Mouse (Mus musculus): Measurements from ENCODE around the gene Fhit. TPM values are rescaled to one million over a fixed set of nuclear protein-coding genes. Genes with fewer than 3 reads are reported as not detected.
A peak's percentile ranks its signal among the peaks of the same experiment; 100 is the strongest.

The Fhit gene
- polyA plus RNA-seq, 1 experiment from 2014 or later = 6.9 TPM

DNA sequence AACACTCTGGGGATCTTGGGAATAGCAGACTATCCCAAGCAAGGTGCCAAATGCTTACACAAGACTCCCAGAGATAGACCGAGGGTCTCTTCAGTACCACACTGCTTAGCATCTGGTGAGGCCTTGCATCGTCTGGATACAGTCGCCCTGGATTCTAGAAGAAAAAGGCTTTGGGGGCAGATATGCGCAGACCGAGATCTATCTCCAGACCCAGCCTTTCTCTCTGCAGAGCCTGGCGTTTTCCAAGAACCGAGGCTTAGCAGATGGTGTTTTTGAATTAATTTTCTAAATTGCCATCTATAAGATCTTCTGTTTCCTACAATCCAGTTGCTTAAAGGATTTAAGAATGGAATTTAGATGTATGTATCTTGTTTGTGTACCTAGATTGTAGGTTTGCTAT, 1515.6 kb downstream of the Fhit start:
- Histone ChIP-seq H3K36me3 (ENCODE audit: control insufficient read depth, insufficient read depth, low read length) (no peaks in the 10 kb centered on the region), H3K9ac (replicated peaks; ENCODE audit: low read depth, low read length) (no peak overlapping the region), H3K27ac (ENCODE audit: low read depth, low read length) (no peak overlapping the region), H3K4me1 (ENCODE audit: control insufficient read depth, insufficient read depth, low read length) (peaks cover 9% of the 10 kb centered on the region; the same call in 1 of the 2 replicates), H3K27me3 (ENCODE audit: control insufficient read depth, insufficient read depth, low read length) (no peaks in the 10 kb centered on the region), H3K9me3 (ENCODE audit: control insufficient read depth, low read length) (no peaks in the 10 kb centered on the region), H3K4me3 (ENCODE audit: low read depth, low read length) (no peak overlapping the region), H3K4me2 (ENCODE audit: low read depth, low read length) (no peak overlapping the region)
- WGBS = 87% methylated on average over 7 of the region's 7 CpGs
- no peak for ATAC-seq (ENCODE audit: low read depth)

DNA sequence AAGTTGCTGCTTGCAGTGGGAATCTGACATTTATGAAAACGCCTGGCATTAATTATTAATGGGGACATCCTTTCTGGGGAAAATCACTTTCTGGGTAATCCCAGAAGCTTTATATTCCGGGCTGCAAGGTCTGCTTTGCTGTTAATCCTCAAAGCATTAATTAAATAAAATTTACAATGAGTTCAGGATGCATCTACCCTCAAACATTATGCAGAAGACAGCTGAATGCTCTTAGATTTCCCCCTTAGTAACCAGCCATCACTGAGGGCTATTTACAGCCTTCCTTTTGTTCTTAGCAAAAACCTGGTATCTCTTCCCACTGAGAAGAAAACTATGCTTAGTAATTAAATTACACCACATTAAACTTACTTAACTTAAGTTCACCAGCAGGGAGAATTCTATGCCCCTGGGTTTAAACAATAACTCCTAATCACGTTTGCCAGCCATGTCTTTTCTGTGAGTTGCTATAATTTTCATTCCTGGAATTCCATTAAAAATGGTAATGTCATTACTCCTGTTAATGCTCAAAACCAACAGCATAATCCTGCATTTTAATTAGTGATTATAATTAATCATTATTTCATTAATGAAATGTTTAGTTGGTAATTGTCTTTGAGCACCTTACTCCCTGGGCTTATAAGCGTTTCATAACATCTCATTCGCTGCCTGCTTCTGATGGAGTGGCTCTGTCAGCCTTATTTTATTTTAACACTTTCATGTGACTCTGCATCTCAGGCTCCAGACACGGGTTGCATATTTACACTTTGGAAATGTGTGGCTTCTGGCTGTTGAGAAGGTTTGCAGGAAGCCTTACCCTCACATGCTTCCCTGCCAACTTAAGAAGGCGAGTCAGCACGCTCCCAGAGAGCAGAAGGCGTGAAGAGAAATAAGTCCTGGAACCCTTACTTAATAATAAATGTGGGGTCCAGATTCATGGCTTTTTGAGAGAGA, 1517.3 kb downstream of the Fhit start:
- Histone ChIP-seq H3K9ac (replicated peaks; ENCODE audit: low read depth, low read length) (no peak overlapping the region), H3K27ac (ENCODE audit: low read depth, low read length) (no peak overlapping the region), H3K4me2 (ENCODE audit: low read depth, low read length) (no peak overlapping the region), H3K27me3 (ENCODE audit: control insufficient read depth, insufficient read depth, low read length) (no peaks in the 10 kb centered on the region), H3K4me1 (ENCODE audit: control insufficient read depth, insufficient read depth, low read length) (peaks cover 9% of the 10 kb centered on the region; the same call in 1 of the 2 replicates), H3K4me3 (ENCODE audit: low read depth, low read length) (no peak overlapping the region), H3K9me3 (ENCODE audit: control insufficient read depth, low read length) (no peaks in the 10 kb centered on the region), H3K36me3 (ENCODE audit: control insufficient read depth, insufficient read depth, low read length) (no peaks in the 10 kb centered on the region)
- 31% methylated on average over 9 of the region's 9 CpGs for WGBS
- peak; percentile 47; the same call in 1 of the 2 replicates for ATAC-seq (ENCODE audit: low read depth)

DNA sequence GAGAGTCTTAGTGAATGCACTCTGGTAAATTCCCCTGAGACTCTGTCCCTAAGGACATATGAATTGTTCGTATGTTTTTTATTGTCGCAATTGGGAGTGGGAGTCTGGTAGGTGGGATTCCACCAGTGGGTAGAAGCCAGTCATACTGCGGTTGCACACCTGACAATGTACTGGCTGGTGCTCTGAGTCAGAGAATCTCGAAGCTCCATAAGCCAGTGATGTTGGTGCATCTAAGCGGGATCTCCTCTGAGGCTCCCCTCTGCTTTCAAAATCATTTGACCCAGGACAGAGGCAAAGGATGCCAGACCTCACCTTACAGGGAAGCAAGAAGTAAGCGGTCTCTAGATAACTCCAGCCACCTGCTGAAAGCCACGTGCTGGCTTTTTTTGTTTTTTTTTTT, 1518.1 kb downstream of the Fhit start:
- Histone ChIP-seq H3K36me3 (ENCODE audit: control insufficient read depth, insufficient read depth, low read length) (no peaks in the 10 kb centered on the region), H3K27ac (ENCODE audit: low read depth, low read length) (no peak overlapping the region), H3K4me3 (ENCODE audit: low read depth, low read length) (no peak overlapping the region), H3K9ac (replicated peaks; ENCODE audit: low read depth, low read length) (no peak overlapping the region), H3K9me3 (ENCODE audit: control insufficient read depth, low read length) (no peaks in the 10 kb centered on the region), H3K27me3 (ENCODE audit: control insufficient read depth, insufficient read depth, low read length) (no peaks in the 10 kb centered on the region), H3K4me1 (ENCODE audit: control insufficient read depth, insufficient read depth, low read length) (peaks cover 9% of the 10 kb centered on the region; the same call in 1 of the 2 replicates), H3K4me2 (ENCODE audit: low read depth, low read length) (no peak overlapping the region)
- 49% methylated on average over 7 of the region's 7 CpGs for WGBS
- 0 out of 2 replicates have a peak, but pooled peaks have one; percentile 18 for ATAC-seq (ENCODE audit: low read depth)

DNA sequence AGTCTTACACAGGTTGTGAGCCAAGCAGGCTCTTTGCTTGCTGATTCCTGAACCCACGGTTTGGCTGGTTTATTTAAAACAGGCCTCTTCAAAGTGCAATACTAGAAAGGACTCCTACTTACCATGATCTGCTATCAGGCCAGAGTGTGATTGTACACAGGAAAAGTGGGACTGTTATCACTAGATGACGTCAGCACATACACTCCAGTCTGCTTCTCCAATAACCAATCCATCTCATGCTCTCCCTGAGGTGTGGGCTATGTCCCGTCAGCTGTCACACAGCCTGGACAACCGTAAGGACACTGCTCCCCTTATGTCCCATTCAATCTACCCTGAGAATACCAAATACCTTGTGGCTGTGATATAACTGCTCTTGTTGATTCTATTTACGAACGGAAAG, 1519.2 kb downstream of the Fhit start:
- WGBS = 81% methylated on average over 6 of the region's 6 CpGs
- Histone ChIP-seq H3K27me3 (ENCODE audit: control insufficient read depth, insufficient read depth, low read length) (no peaks in the 10 kb centered on the region), H3K27ac (ENCODE audit: low read depth, low read length) (no peak overlapping the region), H3K36me3 (ENCODE audit: control insufficient read depth, insufficient read depth, low read length) (no peaks in the 10 kb centered on the region), H3K4me3 (ENCODE audit: low read depth, low read length) (no peak overlapping the region), H3K4me2 (ENCODE audit: low read depth, low read length) (no peak overlapping the region), H3K9ac (replicated peaks; ENCODE audit: low read depth, low read length) (no peak overlapping the region), H3K4me1 (ENCODE audit: control insufficient read depth, insufficient read depth, low read length) (peaks cover 9% of the 10 kb centered on the region; the same call in 1 of the 2 replicates), H3K9me3 (ENCODE audit: control insufficient read depth, low read length) (no peaks in the 10 kb centered on the region)
- no peak for ATAC-seq (ENCODE audit: low read depth)

DNA sequence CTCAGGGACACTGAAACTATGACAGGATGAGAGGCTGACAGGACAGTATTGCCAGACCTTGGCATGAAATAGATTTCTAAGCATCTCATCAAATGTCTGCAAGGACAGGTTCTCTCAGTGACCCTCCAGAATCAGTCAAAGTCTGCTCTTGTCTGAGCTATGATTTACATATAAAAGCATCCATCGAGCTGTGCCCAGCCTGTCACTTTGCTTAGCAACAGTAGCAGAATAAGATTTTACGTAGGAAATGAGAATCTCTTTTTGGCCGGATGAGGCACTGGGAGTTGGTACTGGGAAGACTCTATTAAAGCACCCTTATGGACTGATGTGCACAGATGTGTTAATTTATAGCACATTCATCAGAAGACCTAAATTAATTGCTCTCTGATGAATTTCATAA, 1519.8 kb downstream of the Fhit start:
- no peaks in the 10 kb centered on the region for H3K36me3 ChIP-seq (ENCODE audit: control insufficient read depth, insufficient read depth, low read length)
- no peak for ATAC-seq (ENCODE audit: low read depth)
- no peak overlapping the region for H3K27ac ChIP-seq (ENCODE audit: low read depth, low read length)
- 41% methylated on average over 3 of the region's 3 CpGs for WGBS
- H3K4me2 ChIP-seq (ENCODE audit: low read depth, low read length) = no peak overlapping the region
- H3K9ac ChIP-seq (replicated peaks; ENCODE audit: low read depth, low read length) = no peak overlapping the region
- no peaks in the 10 kb centered on the region for H3K9me3 ChIP-seq (ENCODE audit: control insufficient read depth, low read length)
- no peak overlapping the region for H3K4me3 ChIP-seq (ENCODE audit: low read depth, low read length)
- peaks cover 9% of the 10 kb centered on the region; the same call in 1 of the 2 replicates for H3K4me1 ChIP-seq (ENCODE audit: control insufficient read depth, insufficient read depth, low read length)
- H3K27me3 ChIP-seq (ENCODE audit: control insufficient read depth, insufficient read depth, low read length) = no peaks in the 10 kb centered on the region

DNA sequence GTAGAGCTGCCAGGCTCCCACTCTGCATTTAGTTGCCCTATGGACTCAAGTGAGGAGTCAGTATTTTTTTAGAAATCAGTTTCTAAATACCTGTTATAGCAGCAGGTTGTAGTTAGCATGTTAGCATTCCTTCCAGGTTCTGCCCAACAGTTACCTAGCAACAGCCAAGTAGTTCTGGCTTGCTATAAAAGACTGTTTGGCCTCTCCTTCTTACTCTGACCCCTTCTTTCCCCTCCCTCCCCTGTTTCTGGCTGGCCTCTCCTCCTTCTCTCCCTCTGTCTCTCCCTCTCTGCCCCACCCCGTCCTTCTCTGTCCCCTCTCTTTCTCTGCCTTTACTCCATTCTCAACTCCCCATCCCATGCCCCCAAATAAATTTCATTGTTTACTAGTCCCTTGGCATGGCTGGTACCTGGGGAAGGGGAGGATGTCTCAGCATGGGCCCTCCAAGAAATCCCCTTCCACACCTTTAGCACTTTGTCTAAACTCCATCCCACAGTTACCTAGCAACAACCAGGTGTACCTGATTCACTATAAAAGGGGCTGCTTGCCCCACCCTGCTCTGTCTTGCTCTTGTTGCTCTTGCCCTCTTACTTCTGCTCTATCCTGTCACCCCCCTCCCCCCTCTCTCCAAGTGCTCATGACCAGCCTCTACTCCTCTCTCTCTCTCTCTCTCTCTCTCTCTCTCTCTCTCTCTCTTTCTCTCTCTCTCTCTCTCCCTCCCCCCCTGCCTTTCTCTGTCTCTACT, 1527.4 kb downstream of the Fhit start:
- Histone ChIP-seq H3K4me3 (ENCODE audit: low read depth, low read length) (no peak overlapping the region), H3K9me3 (ENCODE audit: control insufficient read depth, low read length) (no peaks in the 10 kb centered on the region), H3K27ac (ENCODE audit: low read depth, low read length) (no peak overlapping the region), H3K27me3 (ENCODE audit: control insufficient read depth, insufficient read depth, low read length) (no peaks in the 10 kb centered on the region), H3K36me3 (ENCODE audit: control insufficient read depth, insufficient read depth, low read length) (no peaks in the 10 kb centered on the region), H3K4me1 (ENCODE audit: control insufficient read depth, insufficient read depth, low read length) (no peaks in the 10 kb centered on the region), H3K9ac (replicated peaks; ENCODE audit: low read depth, low read length) (no peak overlapping the region), H3K4me2 (ENCODE audit: low read depth, low read length) (no peak overlapping the region)
- no peak for ATAC-seq (ENCODE audit: low read depth)
- WGBS = 39% methylated on average over 1 of the region's 1 CpGs

DNA sequence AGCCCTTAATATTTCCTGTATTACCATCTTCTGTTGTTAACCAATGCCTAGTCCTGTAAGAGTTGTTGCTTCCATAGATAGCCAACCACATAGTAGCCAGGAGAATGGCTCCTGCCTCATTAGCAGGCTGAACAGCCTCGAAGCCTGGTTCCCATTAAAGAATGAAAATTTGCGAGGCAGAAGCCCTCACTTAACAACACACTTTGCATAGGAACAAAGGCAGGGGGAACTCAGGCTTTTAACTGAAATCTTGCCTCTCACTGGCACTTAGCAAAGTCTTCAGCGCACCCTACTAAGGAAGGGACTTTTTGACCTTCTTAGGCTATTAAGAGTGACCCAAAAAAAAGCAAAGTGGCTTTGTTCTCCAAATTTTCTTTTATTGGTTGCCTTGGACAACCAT, 1529.3 kb downstream of the Fhit start:
- Histone ChIP-seq H3K27me3 (ENCODE audit: control insufficient read depth, insufficient read depth, low read length) (no peaks in the 10 kb centered on the region), H3K27ac (ENCODE audit: low read depth, low read length) (no peak overlapping the region), H3K36me3 (ENCODE audit: control insufficient read depth, insufficient read depth, low read length) (no peaks in the 10 kb centered on the region), H3K4me3 (ENCODE audit: low read depth, low read length) (no peak overlapping the region), H3K4me2 (ENCODE audit: low read depth, low read length) (no peak overlapping the region), H3K9me3 (ENCODE audit: control insufficient read depth, low read length) (no peaks in the 10 kb centered on the region), H3K9ac (replicated peaks; ENCODE audit: low read depth, low read length) (no peak overlapping the region), H3K4me1 (ENCODE audit: control insufficient read depth, insufficient read depth, low read length) (no peaks in the 10 kb centered on the region)
- ATAC-seq (ENCODE audit: low read depth) = 0 out of 2 replicates have a peak, but pooled peaks have one; percentile 41
- 11% methylated on average over 3 of the region's 3 CpGs for WGBS

DNA sequence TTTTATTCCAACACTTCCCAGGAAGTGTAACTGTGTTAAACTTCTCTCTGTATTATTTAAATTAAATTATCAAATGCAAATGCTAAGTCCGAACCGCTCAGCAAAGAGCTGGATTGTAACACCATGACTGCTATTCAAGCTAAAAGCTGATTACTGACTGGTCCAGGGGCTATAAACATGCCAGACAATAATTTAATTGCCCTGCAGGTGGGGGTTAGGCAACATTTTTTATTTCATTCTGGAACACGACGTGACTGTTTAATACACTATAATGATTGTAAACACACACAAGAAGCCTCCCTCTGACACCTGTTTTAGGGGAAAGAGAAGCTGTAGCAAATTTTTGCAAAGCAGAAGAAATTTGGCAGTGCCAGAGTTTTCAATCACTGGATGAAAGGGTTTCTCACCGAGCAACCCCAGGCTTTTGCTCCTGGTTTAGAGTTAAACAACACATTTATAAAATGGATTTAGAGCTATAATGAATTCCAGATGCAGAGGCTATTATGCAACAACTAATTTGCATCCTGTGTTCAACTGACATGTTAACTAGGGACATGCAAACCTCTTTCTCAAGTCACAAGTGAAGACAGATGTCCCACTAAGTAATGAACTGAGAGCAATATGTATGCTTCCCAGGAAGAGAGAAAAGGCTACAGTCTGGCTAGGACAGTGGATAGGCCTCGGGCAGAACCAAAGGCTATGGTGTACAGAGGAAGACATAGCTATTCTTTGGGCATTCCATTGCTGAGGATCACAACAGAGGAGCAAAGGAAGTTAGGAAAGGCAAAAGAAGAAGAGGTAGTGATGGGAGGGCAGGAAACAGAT, 1538.4 kb downstream of the Fhit start:
- Histone ChIP-seq H3K9ac (replicated peaks; ENCODE audit: low read depth, low read length) (no peak overlapping the region), H3K27me3 (ENCODE audit: control insufficient read depth, insufficient read depth, low read length) (no peaks in the 10 kb centered on the region), H3K9me3 (ENCODE audit: control insufficient read depth, low read length) (no peaks in the 10 kb centered on the region), H3K4me2 (ENCODE audit: low read depth, low read length) (no peak overlapping the region), H3K27ac (ENCODE audit: low read depth, low read length) (no peak overlapping the region), H3K36me3 (ENCODE audit: control insufficient read depth, insufficient read depth, low read length) (no peaks in the 10 kb centered on the region), H3K4me3 (ENCODE audit: low read depth, low read length) (no peak overlapping the region), H3K4me1 (ENCODE audit: control insufficient read depth, insufficient read depth, low read length) (no peaks in the 10 kb centered on the region)
- ATAC-seq (ENCODE audit: low read depth) = peak; percentile 60
- 14% methylated on average over 6 of the region's 6 CpGs for WGBS
